Mouse (Mus musculus) adrenal gland, postnatal 25 days (tissue): ENCODE measurements at regions not wholly inside any gene's neighbourhood (a gene's known extent, or its start where the extent isn't known, plus 50 kb on each side); places are given as distances from the start of the nearest gene placed in this dataset.
"Not testable (repeated sequence)": the region's sequence is repeated elsewhere in the genome, so short reads cannot be mapped to it uniquely, and the experiment has no call there.

Experiments
- DNase-seq: peaks from one replicate; pipeline ENCODE4 v3.0.0; 2021; ENCODE audit warnings: mixed read lengths

GRCm38 (mm10) chr2:57185151-57185550 lies 52.3 kb upstream of the Gpd2 start:
- DNase-seq = no peak

DNA sequence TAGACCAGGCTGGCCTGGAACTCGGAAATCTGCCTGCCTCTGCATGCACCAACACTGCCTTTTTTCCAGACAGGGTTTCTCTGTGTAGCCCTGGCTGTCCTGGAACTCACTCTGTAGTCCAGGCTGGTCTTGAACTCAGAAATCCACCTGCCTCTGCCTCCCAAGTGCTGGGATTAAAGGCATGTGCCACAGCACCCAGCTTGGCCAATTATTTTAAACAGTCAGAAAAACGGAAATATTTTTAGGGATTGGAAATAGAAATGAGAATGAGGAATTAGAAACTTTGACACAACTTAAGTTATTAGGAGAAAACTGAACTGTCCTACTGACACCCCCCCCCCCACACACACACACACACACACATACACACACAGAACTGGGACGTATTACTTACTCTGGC lies 54.3 kb upstream of the Gpd2 start:
- not testable (repeated sequence) for DNase-seq

- peak; percentile 96 for DNase-seq
These were observed 55.5 kb upstream of the Gpd2 start for GRCm38 (mm10) chr2:57181692-57182541.

GRCm38 (mm10) chr2:57181350-57181691 lies 56.1 kb upstream of the Gpd2 start:
- DNase-seq = no peak

DNA sequence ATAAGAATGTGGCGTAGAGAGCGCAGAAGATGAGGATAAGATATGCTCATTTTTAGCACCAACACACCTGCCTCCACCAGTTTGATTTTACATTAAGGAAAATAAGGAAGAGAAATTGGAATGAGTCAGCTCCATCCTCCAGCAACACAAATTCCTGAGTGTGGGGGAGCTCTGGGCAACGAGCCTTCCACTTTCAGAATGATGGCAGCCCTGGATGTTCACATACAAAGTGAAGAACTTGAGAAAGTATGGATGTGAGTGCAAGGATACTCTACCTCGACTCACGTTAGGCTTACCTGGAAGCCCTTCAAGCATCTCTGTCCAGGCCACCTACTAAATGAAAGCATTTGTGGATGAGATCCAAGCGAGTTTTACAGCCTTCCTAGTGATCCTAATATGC lies 54.3 kb upstream of the Nr4a2 start:
- no peak for DNase-seq

- no peak for DNase-seq
These were observed 52.7 kb upstream of the Nr4a2 start for GRCm38 (mm10) chr2:57176547-57176946.

GRCm38 (mm10) chr2:57175219-57175618 lies 51.4 kb upstream of the Nr4a2 start:
- no peak for DNase-seq
